Mouse (Mus musculus) heart, postnatal 10 days (tissue): ENCODE data around the gene Ppp1r12b. TPM values are rescaled to one million over a fixed set of nuclear protein-coding genes. Genes with fewer than 3 reads are reported as not detected.
A peak's percentile ranks its signal among the peaks of the same experiment; 100 is the strongest.

ENCODE experiments used
- DNase-seq, 2 experiments: peaks; one replicate each; pipeline ENCODE4 v3.0.0; 2021
- intact Hi-C: fragments of 180-260 bp; cut with DNase I; formaldehyde crosslinking; loops from one replicate; pipeline ENCODE4 v1.15.1; 2025
- total RNA-seq, 2 experiments: library from RNA; stranded (reverse); gene quantifications; 2 replicates each; pipeline ENCODE4 v1.2.3; 2021

The Ppp1r12b gene
- 100 to 1,000 TPM; 130 to 131 TPM for total RNA-seq

DNA sequence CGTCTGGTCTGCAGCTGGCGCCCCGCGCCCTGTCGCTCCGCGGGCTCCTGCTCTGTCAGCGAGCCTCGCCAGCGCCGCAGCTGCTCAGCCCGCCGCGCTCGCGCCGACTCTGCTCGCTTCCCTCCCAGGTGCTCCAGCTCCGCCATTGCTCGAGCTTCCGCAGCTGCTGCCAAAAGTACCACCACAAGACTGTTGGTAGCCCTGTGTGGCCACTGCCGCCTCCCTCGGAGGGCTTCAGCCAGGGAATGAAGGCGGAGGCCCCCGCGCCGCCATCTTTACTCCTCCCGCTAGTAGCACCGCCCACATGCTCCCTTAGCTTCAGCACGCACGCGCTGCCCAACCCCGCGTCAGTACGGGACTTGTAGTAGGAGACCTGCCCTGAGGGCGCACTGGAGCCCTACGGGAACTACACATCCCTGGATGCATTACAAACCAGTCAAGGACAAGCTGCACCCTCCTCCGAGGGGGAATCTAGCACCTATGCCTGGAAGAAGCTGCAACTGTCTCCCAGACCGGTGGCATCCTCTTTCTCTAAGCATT lies at the start of gene Ppp1r12b:
TSS of gene Ppp1r12b (minus strand) at position 306 of the 540 bp plus-strand sequence.
- intact Hi-C loops: loop anchor here (2.0 to 5.0 kb wide), 2 partner anchors 25 to 228 kb away; no protein-coding TSS in a partner anchor

GRCm38 (mm10) chr1:135003346-135003745 lies 47.6 kb upstream of the Ppp1r12b start:
- intact Hi-C loops: no loop called here

More for the DNA sequence above, at the start of gene Ppp1r12b:
- DNase-seq: peak; percentile 97

DNA sequence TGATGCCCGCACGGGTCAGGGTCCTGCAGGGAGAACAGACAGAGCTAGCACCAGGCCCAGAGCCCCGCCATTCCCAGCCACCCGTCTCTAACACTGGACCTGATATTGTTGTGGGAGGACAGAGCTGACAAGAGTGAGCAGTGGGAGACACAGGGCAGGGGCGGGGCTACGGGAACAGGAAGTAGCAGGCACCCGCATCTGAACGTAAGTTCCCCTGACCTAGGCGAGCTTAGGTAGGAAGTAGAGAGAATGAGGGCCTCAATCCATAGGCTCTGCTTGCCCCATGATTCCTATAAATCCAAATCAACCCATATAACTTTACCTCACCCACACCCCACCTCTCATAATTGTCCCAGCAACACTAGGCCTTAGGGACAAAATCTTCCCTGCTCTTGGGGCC lies 44.8 kb upstream of the Ppp1r12b start:
- intact Hi-C loops: no loop called here
- DNase-seq: no peak

More at GRCm38 (mm10) chr1:135003346-135003745, 47.6 kb upstream of the Ppp1r12b start:
- DNase-seq: no peak

DNA sequence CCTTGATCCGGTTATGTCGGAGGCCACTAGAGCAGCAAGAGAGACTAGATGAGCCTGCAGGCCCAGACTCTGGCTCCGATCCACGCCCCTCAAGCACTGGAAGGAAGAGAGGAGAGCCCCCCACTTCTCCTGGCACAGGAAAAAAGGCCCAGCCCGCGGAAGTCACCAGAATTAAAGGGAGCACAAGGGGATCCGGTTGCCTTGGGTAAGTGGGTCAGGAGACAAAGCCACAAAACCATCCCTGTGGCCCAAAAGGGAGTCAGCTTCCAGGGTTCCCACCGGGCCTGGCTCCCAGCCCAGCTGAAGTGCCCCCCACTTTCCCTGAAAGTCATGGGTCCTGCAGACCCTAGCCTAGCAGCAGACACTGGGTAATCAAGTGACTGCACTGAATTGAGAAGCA lies 42.5 kb upstream of the Ppp1r12b start:
- DNase-seq: no peak
- intact Hi-C loops: no loop called here

GRCm38 (mm10) chr1:134997568-134997967 lies 41.8 kb upstream of the Ppp1r12b start:
- no peak for DNase-seq
- intact Hi-C loops: no loop called here

DNA sequence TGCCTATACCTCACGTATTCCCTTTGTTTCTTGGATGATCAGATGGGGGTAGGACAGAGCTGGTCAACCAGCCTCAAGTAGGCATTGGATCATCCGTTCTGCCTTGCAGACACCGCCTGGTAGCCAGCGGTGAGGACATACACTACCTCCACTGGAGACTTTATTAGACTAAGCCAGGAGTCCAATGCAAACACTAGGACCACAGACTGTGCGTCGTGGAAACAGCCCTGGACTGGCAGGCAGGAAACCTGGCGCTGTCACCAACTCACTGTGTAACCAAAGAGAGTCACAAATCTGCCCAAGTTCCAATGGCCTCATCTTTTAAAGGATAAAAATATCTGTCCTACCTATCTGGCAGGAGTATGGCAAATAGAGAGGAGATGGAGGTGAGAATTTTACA lies 40.7 kb upstream of the Ppp1r12b start:
- intact Hi-C loops: no loop called here
- DNase-seq: no peak

DNA sequence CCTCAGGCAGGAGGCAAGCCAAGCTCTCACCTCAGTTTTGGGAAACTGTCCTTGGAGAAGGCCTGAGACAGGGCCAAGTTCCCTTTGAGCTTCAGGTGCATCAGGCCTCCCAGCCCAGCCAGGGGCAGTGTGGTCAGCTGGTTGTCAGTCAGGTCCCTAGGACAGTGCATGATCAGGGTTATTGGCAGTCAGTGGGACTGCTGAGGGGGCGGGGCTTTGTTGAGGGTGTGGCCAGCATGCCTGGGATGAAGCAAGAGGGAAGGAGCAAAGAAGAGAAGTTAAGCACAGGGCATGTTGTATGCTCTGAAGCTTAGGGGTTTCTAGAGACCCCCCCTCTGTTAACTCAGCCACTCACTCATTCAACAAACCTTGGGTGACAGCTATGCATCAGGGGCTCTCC lies 40.2 kb upstream of the Ppp1r12b start:
- no peak for DNase-seq
- intact Hi-C loops: no loop called here

DNA sequence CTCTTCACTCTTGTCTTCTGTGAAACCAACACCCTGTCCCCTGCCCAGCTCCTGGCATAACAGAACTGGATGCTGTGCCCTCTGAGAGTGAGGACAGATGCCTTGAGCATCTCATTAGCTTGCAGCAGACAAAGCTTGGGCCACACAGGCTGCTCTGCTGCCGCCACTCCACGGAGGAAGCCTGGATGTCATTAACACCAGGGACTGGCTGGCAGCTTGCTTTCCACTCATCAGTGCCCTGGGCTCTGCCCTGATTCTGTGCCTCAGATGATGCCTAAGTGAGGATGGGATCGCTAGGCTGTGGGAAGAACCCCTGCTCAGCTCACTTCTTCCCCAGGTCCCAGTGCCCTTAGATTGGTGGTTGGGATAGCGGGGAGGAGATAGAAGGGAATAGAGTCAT lies 39.7 kb upstream of the Ppp1r12b start:
- intact Hi-C loops: no loop called here
- no peak for DNase-seq

- DNase-seq: no peak
- intact Hi-C loops: no loop called here
Measured at GRCm38 (mm10) chr1:134994739-134995138, 39.0 kb upstream of the Ppp1r12b start.

GRCm38 (mm10) chr1:134992046-134992645 lies 36.4 kb upstream of the Ppp1r12b start:
- peak in 1 of 2 experiments; percentile 41 for DNase-seq
- intact Hi-C loops: no loop called here

GRCm38 (mm10) chr1:134989372-134989771 lies 33.6 kb upstream of the Ppp1r12b start:
- DNase-seq: peak; percentile 84 to 91
- intact Hi-C loops: loop anchor here (1.0 kb wide), 1 partner anchor 117 kb away; no protein-coding TSS in a partner anchor

DNA sequence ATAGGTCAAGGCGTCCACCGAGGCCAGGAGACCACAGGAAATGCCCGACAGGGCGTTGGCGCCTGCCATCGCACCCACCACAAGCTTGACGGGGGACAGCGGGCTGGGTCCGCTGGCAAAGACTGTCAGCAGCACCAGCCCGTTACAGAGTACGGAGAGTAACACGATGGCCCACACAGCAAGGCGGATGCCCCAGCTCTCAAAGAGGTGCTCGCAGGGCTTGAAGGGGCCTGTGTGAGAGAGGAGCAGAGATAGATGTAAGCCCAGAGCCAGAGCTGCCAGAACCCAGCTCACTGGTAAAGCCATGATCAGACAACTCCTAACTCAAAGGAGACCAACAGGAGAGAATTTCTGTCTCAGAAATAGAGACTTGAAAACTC lies 32.2 kb upstream of the Ppp1r12b start:
- no peak for DNase-seq
- intact Hi-C loops: no loop called here

DNA sequence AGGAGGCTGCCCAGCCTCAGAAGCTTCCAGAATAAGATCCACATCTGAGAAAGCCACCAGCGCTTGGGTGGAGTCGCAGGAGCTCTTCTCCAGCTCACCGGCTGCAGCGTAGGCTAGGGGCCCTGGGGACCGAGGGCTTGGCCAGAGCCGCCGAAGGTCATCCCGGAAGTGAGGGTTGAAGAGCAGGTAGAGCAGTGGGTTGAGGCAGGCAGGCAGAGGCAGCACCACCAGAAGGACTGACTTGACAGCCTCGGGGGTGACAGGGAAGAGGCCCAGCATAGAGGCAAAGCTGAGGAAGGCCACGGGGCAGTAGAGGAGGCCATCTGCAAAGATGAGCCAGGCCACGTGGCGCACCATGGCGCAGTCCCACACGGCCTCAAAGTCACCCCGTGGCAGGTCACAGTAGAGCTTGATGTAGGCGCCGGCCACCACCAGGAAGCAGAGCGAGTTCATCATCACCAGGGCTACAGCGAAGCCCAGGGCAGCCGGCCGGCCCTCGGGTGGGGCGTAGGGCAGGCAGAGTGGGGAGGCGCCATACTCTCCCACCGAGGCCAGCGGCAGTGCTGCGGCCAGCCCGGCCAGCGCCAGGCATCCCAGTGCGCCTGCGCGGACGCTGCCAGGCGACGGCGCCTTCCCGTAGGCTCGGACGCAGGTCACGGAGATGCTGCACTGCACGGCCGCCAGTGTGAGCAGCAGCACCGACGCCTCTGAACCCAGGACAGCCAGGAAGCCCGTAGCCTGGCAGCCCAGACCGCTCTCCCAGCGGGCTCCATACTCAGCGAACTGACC lies 31.6 kb upstream of the Ppp1r12b start:
- peak; percentile 62 for DNase-seq
- intact Hi-C loops: no loop called here

DNA sequence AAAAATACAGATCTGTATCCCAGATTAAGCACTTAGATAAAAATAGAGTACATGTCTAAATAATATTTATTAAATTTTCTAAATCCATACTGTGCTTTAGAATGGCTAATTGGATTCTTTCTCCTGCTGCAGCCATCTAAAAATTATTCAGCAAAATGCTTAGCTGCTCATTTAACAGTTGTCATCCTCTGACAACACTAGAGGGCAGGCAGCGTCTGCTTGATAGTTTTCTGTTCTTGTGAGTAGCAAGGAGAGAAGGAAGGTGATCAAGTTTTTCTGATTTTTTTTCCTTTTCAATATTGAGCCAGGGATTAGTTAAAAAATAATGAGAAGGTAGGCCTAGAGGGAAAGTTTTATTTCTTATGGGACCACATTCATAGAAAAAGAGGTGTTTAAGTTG lies 17.2 kb upstream of the Ppp1r12b start:
- intact Hi-C loops: loop anchor here (2.0 kb wide), 1 partner anchor 138 kb away; no protein-coding TSS in a partner anchor

GRCm38 (mm10) chr1:134965430-134965829 lies 9.7 kb upstream of the Ppp1r12b start:
- intact Hi-C loops: loop anchor here (10.0 kb wide), 1 partner anchor 409 kb away; the partner anchor contains the start of gene Shisa4
- no peak for DNase-seq

More for the DNA sequence above, 17.2 kb upstream of the Ppp1r12b start:
- DNase-seq: no peak

- intact Hi-C loops: loop anchor here (5.0 to 10.0 kb wide), 2 partner anchors 326 to 412 kb away; partner anchors contain the start of gene Shisa4
- DNase-seq: no peak
Measured at GRCm38 (mm10) chr1:134962821-134963220, 7.1 kb upstream of the Ppp1r12b start.

- intact Hi-C loops: loop anchor here (5.0 to 10.0 kb wide), 2 partner anchors 325 to 413 kb away; partner anchors contain the start of gene Shisa4
- peak; percentile 96 to 97 for DNase-seq
Measured at GRCm38 (mm10) chr1:134962053-134962803, 6.5 kb upstream of the Ppp1r12b start, which contains the start of gene Ube2t. Gene Ube2t (plus strand): TSS chr1:134962565.

DNA sequence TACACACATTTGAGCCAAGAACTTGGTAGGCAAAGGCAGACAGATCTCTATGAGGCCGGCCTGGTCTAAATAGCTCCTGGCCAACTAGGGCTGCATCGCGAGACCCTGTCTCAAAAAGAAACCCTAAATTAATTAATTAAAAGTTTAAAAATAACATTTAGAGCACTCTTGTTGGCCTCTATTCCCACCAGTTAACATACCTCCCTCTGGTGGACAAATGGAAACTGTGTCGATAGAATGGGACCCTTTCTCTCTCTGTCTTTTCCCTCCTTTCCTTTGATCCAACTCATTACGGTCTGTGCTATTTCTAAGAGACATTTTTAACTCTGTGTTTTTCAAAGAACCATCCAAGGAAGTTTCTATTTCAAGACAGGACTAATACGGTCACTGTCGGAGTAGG lies 4.9 kb upstream of the Ppp1r12b start:
- intact Hi-C loops: loop anchor here (5.0 to 10.0 kb wide), 2 partner anchors 323 to 414 kb away; partner anchors contain the start of gene Shisa4
- no peak for DNase-seq

DNA sequence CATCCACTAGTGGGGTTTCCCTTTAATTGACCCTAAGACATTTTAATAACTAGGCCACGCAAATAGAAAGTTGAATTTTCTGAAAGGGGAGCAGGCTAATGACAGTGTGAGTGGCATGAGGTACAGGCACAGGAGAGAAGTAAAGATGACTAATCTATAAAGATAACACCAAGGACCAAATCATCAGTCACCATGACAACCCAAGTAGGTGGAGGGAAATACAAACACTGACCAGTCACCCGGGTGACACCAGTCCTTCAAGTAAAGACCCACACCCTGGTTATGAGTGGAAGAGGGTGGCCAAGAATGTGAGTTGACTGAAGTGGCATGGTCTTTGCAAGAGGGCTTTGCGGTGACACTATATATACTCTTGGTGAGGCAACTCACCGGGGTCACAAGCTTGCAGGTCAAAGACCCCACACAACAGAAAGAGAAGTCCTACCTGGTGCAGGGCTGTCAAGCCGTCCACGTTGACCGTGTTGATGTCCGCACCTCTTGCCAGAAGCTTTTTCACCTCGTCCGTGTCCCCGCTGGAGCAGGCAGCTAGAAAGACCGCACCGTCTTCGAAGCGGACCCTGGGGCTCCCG lies 599 bp downstream of the Ppp1r12b start:
- intact Hi-C loops: loop anchor here (2.0 to 5.0 kb wide), 2 partner anchors 24 to 228 kb away; no protein-coding TSS in a partner anchor
- peak in 1 of 2 experiments; percentile 47 for DNase-seq

DNA sequence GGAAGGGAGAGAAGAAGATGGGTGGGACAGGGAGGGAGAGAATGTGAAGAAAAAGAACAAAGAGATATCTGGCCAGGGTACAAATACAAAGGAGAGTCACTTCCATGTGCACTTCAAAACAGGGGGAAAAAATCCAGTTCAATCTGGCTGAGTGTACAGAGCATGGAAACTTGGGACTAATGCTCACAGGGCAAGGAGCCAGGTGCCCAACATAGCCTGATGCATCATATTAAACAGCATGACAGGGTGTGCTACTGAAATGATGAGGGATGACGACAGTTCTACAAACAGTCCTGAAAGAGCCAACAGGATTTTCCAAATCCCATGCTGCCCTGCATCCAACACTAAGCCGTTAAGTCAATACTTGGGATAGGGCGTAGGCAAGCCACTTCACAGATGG lies 5.8 kb downstream of the Ppp1r12b start:
- intact Hi-C loops: loop anchor here (2.0 to 5.0 kb wide), 2 partner anchors 39 to 88 kb away; no protein-coding TSS in a partner anchor
- DNase-seq: peak; percentile 43 to 70
